Mouse (Mus musculus): ENCODE results near the gene Adamtsl1.

Adamtsl1 gene

DNA sequence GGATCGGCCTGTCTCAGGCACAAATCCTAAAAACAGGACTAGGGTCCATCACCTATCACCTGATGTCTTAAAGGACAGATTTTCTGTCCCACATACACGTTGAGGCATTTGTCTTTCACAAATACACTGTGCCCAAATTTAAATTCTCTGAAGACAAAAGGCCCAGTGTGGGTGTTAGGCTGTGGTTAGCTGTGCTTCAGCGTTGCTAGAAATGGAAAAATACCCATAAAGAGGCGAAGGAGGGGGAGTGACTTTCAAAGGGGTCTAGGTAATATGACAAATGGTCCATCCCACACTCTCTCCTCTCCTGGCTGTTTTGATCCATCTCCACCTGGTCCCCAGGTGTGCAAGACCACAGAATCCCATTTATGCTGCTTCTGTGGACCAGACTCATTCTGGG, 404.4 kb downstream of the Adamtsl1 start:
- DNase-seq (ENCODE audit: low read depth, low spot score) = no peak

DNA sequence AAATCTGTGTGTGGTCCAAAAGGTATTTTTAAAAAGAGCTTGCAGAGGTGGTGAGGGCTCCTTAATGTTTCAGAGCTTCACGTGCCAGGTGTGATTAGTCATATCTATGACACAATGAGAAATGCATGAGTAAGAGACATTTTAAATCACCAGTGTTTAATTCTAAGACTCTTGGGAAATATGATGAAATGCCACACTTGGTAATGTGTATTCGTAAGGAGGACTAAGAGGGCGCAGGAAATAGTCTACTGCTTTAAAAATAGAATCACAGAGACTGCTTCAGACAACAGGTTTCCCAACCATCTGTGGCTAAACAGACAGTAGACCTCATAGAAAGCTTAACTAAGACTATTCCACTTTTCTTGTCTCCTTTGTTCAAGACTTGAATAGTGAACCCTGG, 406.5 kb downstream of the Adamtsl1 start:
- DNase-seq (ENCODE audit: low read depth, low spot score) = no peak

DNA sequence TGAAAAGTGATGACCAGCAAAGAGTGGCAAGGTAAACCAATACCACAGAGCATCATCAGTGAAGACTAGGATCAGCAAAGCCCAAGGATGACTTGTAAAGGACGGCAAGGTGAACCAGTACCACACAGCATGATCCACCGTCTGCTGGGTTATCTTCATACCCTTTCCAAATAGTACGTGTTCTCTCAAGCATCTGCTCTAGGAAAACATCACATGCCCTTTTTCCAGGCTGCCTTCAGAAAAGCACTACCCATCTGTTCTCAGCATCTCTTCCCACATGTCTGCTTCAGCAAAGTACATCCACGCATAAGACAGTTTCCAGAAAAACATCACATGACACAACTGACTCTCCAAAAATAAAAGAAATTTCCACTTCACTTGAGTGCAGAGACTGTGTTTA, 408.8 kb downstream of the Adamtsl1 start:
- DNase-seq (ENCODE audit: low read depth, low spot score) = no peak

DNA sequence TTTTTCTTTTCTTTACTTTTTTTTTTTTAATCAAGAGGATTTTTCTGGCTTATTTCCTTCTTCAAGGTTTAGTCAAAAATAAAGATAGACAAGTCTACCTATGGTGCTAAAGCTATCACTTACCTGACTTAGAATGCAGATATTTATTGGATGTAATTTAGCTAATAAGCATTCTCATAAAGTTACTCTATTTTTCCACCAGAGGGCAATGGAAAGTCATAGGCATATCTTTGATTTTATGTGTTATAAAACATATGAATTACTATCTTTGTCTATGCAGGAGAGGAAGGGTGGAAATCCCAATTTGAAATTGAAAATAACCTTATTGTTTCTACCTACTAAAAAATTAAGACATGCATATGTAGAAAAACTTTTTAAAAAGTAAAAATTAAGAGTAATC, 418.2 kb downstream of the Adamtsl1 start:
- DNase-seq (ENCODE audit: low read depth, low spot score) = no peak

DNA sequence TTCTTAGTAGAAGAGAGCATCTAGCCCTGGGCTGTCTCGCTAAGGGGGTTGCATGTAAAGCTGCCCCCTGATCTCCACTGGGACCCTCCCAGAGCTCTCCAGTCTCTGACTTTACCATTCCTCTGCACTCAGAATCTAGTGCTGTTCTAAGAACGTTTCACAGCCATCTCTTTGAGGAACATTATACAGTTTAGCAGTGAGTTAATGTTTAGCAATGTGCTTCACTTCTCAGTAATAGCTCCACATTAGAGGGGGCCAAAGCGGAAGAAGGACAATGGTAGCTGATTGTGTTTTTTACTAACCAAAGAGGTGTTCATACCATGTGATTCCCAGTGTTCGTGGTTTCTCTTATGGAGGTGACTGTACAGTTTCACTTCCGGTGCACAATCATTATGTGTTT, 425.5 kb downstream of the Adamtsl1 start:
- DNase-seq (ENCODE audit: low read depth, low spot score) = no peak

DNA sequence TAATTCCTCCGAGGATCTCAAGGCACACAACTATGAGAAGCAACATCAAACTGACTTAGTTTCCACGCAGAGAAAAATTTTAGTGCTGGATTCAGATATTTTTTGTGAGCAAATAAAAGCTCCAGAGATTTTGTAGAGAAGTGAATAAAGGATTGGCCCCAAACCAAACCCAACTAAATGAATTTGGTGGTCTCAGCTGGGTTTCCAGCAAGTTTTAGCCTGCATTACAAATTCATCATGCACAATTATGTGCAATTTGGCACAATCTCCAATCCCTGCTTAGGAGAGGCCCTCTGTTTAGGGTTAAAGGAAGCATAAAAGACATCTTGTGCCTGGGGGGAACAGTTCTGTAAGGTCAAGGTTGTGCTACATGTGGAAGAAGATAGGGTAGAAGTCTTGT, 427.9 kb downstream of the Adamtsl1 start:
- no peak for DNase-seq (ENCODE audit: low read depth, low spot score)

DNA sequence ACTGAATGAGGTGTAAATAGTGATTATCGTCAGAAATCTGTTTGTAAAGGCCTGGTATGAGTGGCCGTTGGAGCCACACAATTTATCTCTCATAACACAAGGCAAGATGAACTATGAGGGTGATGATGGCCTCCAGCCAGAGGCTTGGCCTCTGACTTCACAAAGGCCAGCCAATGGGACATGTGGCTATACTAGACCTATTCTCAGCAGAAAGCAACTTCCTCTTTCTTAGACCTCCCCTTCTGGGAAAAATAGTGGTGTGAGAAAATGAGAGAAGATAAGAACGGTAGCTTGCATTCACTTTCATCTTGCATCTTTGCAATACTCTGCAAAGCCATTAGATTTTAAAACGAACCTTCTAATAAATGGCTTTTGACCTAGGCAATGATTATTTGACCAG, 439.6 kb downstream of the Adamtsl1 start:
- DNase-seq (ENCODE audit: low read depth, low spot score) = no peak

DNA sequence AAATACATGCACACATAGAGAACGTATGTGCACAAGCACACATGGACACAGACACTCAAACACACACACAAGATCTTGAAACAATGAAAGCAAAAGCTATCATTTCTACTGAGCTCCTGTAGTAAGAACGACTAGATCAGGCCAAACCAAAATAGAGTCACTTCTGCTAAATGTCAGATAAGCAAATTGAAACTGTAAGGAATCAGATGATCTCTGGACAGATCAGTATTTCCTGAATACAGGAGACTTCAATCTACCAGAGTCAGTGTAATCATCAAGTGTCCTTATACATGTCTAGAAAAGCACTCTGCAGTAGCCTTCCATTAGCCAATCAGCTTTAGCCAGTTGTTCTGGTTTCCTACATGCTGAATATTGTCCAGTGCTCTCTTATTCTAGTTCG, 441.4 kb downstream of the Adamtsl1 start:
- DNase-seq (ENCODE audit: low read depth, low spot score) = no peak

DNA sequence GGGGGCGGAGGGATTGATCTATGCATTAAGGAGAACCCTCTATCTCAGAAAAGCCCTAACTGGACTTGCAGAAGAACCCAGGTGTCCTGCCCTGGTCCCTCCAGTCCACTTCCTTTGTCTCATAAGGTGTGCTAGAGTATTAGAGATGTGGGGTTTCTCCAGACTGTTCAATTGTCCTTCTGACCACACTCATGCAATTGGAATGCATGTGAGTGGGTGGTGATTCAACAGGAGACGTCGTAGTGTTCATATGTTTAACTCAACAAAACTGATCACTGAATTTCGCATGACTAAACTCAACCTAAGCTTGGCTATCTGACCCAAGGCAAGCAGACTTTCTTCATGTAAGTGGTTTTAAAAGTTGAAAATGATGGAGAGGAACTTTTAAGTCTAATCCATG, 443.3 kb downstream of the Adamtsl1 start:
- no peak for DNase-seq (ENCODE audit: low read depth, low spot score)

DNA sequence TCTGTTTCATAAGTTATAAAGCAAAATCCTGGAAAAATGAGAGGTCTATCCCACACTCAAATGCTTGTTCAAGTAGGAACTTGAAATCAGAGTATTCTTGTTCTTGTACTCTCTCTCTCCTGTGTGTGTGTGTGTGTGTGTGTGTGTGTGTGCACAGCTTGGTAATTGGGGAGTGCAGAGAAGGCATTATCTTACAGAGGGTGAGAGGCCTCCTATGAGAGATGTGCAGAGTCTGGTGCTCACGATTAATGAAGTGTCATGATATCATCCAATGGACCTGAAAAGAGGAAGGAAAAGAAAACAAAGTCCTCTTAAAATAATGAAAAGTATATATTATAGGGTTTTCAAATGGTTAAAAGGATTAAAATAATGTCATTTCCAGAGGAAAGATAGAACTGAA, 443.9 kb downstream of the Adamtsl1 start:
- no peak for DNase-seq (ENCODE audit: low read depth, low spot score)

DNA sequence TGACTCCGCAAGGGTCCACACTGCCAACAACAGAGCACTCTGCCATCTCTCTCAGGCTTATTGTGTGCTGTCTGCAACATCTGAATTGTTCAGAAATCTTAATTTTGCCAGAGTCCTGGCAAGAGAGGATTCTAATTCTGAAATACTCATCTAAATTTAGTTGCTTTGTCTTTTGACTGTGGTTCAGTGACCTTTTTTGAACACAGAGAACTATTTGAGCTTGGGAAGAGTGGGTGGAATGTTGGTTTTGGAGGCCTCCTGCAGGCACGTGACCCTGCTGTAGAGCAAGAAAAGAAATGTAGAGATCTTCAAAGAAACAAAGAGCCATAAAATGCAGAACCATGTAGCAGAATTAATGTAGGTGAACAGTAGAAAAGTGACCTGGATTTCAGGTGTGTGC, 445.0 kb downstream of the Adamtsl1 start:
- DNase-seq (ENCODE audit: low read depth, low spot score) = no peak

DNA sequence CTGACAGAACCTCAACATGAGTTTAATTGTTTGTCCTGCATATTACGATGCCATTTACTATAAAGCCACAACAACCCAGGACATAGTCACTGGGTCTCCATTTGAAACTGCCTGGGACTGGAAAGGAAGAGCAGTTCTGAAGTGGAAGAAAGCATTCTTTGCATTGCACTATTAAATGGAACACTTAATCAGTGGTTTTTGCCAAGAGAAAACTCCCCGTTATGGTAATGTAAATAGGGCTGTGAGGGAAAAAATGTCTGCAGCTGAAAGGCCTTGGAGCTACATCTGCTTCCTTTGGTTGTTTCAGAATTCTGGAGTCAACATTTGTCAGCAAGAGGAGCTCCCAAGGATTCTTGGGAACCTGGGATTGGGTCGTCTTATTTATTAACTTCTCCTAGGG, 462.2 kb downstream of the Adamtsl1 start:
- no peak for DNase-seq (ENCODE audit: low read depth, low spot score)

DNA sequence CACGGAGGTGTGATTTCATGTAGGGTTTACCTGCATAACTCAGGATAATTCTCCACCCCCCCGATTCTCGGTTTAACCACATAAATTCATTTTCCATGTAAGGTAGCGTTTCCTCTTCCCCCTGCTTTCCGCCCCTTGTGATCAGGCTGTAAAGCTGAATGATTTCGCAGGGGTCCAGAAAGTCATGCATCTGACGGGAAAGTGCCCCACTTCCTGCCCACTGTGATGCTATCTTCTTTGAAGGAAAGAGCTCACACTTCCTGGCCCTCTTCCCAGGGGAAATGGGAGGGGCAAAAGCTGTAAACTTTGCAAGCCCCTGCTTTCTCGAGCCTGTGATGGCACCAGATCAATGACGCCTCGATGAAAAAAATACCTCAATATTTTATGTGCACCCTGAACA, 465.2 kb downstream of the Adamtsl1 start:
- no peak for DNase-seq (ENCODE audit: low read depth, low spot score)

DNA sequence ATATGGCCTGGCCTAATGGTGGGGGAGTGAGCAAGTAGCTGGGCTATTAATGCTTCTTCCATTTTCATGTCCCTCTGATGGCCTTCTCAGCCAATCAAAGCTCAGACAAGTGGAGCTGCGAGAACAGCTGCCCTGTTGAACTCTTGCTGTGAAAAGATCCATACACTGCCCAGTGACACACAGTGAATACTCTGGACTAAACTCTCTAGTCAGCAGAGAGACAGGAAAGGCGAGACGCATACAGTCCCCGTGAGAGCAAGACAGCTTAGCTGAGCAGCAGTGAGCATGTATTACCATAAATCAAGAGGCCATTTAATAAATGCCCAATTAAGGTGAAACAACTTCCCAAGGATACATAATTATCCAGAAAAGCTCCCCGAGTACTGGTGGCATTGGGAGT, 492.6 kb downstream of the Adamtsl1 start:
- DNase-seq (ENCODE audit: low read depth, low spot score) = no peak

DNA sequence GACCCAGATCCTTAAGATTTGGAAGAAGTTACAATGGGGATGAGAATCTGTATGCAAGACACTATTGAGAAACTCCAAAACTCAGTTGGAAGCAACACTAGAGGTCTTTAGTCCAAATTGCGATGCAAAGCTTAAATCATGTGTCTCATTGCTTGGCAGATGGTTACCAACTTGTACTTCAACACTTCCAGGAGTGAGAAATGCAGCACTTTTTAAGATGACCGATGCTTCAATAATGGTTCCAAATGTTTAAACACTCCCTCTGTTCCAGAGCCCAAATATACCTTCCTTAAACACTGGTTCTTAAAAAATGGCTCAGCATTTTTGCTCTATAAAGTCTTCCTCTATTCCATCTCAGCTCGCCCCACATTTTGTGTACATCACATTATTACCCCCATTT, 499.7 kb downstream of the Adamtsl1 start:
- no peak for DNase-seq (ENCODE audit: low read depth, low spot score)

DNA sequence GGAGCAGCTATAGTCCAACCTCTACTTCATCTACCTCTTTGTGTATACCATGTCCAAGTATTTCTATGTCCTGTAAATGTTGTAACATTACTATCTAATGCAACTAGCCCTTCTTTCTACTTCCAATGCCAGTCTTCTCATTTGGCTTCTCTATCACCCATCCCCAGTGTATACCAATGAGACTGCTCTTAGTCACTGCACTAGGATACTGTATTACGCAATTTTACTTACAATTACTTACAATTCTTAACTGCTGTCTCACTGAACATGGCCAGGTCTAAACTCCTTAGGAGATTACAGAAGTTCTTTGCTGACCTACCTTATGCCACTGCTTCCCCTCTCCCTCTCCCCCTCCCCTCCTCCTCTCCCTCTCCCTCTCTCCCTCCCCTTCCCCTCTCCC, 505.0 kb downstream of the Adamtsl1 start:
- no peak for DNase-seq (ENCODE audit: low read depth, low spot score)

DNA sequence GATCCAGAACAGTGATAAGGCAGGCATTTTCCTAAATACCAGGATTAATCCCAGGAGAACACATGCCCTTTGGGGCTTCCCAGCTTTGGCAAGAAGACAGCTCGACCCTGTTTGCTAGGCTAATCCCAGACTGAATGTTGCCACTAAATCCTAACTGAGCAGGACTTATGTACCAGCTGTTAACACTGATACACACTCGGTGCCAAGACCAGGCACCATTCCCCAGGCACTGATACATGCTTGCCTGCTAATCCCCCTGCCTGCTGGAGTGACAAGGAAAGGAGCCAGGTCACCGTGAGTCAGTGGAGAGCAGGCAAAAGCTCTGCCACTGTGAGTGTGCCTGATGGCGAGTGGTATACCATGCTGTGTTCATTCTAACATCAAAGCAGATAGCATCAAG, 505.6 kb downstream of the Adamtsl1 start:
- DNase-seq (ENCODE audit: low read depth, low spot score) = no peak

DNA sequence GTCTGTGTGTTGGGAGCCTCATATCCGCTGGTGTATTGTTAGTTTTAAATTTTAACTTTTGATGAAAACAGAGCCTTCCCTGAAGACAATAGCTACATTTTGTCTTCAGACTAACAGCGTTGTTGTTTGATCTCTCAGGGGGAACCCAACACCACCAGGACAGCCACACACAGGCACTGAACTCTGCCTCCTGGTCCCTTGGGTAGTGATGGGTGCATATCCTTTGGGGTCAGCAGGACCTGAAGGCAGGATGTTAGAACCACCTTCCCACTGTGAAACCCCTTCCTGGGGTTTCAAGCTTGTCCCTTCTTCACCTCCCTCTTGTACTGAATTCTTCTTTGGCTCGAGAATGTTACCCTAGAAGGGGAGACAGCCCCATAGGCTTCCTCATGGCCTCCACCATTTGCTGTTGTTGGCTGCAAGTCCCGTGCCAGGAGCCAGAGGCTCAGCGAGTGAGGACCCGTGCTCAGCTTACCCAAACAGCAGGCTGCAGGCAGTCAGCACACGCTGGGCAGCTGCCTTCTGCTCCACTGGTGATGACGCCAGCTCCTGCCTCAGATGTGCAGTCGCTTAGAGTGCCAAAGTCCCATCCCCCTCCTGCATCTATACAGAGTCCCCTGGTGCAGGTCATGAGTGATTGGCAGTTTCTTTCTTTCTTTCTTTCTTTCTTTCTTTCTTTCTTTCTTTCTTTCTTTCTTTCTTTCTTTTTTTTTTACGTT, 506.6 kb downstream of the Adamtsl1 start:
- no peak for DNase-seq (ENCODE audit: low read depth, low spot score)

DNA sequence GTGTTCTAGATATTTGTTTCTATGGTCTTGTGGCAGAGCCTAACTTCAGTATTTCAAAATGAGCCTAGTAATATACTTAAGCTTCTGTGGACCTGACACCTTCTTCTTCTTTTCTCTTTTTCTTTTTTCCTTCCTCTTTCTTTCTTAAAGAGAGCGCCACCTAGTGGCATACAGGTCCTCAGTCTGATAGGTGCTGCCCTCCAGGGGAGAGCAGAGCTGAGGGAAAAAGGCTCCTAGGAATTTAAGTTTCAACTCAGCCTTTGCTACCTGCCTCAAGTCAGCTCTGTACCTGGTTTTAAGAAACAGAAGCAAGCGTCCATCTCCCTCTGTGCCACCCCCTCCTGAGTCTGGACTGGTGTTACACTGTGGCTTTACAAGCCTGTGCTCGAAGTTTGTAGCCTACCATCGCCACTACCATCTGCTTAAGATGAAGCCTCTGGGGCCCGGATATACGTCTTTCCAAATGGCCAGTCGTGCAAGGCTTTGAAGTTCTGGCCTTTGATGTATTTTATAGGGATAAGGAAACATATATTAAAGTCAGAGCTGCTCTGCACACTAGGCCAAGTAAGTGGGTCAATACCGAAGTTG, 510.7 kb downstream of the Adamtsl1 start:
- DNase-seq (ENCODE audit: low read depth, low spot score) = no peak

DNA sequence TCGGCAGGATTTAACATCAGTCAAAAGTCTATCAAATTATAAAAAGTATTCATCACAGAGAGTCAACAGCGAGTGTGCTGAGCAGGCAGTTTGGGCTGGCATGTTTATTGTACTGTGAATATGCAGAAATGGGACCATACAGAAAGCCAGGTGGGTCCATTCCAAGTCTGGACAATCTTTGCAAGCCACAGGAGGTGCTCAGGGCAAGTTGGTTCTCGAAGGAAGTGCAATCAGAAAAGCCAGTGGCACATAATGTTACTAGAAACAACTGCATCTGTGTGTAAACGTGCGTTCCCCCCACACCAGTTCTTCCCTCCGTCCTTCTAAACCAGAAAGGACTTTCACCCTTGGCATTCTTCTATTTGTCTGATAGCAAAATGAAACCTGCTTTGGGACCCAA, 515.5 kb downstream of the Adamtsl1 start:
- no peak for DNase-seq (ENCODE audit: low read depth, low spot score)

DNA sequence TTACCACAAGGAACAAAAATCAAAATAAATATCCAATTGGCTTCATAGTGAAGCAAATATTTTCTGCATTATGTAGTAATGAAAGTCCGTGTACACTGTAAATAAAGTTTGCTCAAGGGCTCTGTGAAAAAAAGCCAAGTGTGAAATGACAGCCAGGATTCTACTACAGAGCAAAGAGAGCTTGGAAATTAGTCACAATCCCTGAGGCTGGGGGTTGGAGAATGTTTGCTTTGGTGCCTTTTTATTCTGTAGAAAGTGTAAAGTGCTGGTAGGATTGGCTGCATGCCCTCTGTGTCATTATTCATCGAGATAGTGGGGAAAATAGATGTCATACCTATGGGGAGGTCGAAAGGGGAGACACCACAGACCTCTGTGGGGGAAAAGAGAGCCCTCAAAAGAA, 516.2 kb downstream of the Adamtsl1 start:
- no peak for DNase-seq (ENCODE audit: low read depth, low spot score)

DNA sequence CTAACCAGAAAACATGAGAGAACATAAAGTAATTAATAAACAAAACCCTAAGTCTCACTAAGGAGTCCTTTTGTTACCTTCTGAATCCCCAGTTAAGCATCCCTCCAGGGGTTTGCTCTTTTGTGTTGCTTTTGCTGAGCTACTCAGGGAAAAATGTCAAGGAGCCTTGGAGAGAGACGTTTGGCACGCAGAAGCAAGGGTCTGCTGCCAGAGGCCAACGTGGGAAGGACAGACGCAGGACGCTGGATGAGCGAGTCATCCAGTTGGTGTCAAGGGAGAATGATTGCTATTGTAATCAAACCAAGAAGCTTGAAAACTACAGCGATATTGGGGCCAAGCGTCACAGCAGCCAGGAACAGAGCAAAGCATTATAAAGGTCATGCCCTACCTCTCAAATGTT, 517.1 kb downstream of the Adamtsl1 start:
- DNase-seq (ENCODE audit: low read depth, low spot score) = no peak

DNA sequence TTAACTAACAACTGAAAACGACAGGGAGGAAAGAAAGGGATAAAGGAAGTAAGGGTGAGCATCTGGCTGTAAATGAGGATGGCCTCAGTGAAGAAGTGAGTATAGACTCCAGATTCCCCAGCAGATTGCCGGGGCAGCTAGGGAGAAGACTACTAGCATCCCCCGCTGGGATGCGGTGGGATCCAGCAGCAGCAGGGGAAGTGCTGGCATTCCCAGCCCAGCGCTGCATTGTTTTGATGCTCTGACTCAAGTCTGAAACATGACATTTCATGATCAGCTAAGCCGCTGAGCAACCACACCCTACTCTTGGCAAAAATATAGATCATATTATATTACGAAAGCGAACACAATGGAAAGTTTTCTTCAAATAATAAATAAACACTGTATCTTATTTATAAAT, 526.9 kb downstream of the Adamtsl1 start:
- no peak for DNase-seq (ENCODE audit: low read depth, low spot score)

DNA sequence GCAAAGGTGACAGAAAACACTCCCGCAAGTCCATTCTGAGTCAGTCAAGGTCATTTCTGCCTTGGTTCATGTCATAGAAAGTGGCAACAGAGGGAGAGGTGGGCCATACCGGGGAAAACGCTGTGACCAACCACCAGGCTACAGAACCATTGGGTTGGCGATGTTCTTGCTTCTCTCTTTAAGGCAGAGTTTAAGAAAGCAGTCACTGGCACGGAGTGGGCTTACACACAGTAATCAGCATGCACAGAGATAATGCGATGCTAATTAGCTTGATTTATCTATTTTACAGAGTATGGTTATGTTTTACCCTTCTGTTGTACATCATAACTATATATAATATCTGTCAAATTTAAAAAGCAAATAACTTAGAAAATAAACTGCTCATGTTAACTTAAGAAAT, 531.5 kb downstream of the Adamtsl1 start:
- no peak for DNase-seq (ENCODE audit: low read depth, low spot score)
